8 mouse cellular contexts compared by ENCODE assay signal in genomic region chr10:85103085-85103885, GRCm38 (mm10). TPM values are rescaled to one million over a fixed set of nuclear protein-coding genes. Genes with fewer than 3 reads are reported as not detected.
DNase-seq lines count a peak whose midpoint lies in the region; ATAC-seq and TF ChIP-seq lines count a peak whose summit lies in the region.

No protein-coding gene starts in this region.

- H3K4me2 ChIP-seq in neural tube, embryonic 14.5 days (ENCODE audit: low read depth, low read length): peak overlapping the region; percentile 97

- DNase-seq in adrenal gland, postnatal 10 days: peak; percentile 45
- peak; percentile 58 for DNase-seq in embryonic facial prominence, embryonic 10.5 days (ENCODE audit: low spot score)
- peak; percentile 17 to 23 for DNase-seq in heart, adult 9 months (ENCODE audit: low spot score in 2 of 2)
- DNase-seq in kidney, adult 9 months: peak; percentile 24
- peak; percentile 32 for DNase-seq in lung, adult 2 months
- peak; percentile 56 for DNase-seq in testis, postnatal 14 days (ENCODE audit: low spot score)

- H3K4me1 ChIP-seq in embryonic facial prominence, embryonic 10.5 days: peaks cover 25% of the 10 kb centered on the region
- peaks cover 6% of the 10 kb centered on the region; the same call in 1 of the 2 replicates for H3K4me1 ChIP-seq in lung, adult 2 months (ENCODE audit: control insufficient read depth, insufficient read depth, low read length)
- H3K4me1 ChIP-seq in neural tube, embryonic 14.5 days (ENCODE audit: control insufficient read depth, insufficient read depth, low read length): peaks cover 13% of the 10 kb centered on the region

- H3K27me3 ChIP-seq in embryonic facial prominence, embryonic 10.5 days (replicated peaks; ENCODE audit: low read depth, poor library complexity, severe bottlenecking): no peaks in the 10 kb centered on the region
- H3K27me3 ChIP-seq in neural tube, embryonic 14.5 days (ENCODE audit: control insufficient read depth, insufficient read depth, low read length): no peaks in the 10 kb centered on the region

- no peaks in the 10 kb centered on the region for H3K36me3 ChIP-seq in embryonic facial prominence, embryonic 10.5 days (replicated peaks)
- H3K36me3 ChIP-seq in neural tube, embryonic 14.5 days (ENCODE audit: control insufficient read depth, insufficient read depth, low read length): no peaks in the 10 kb centered on the region

- H3K9me3 ChIP-seq in embryonic facial prominence, embryonic 10.5 days: no peaks in the 10 kb centered on the region
- H3K9me3 ChIP-seq in neural tube, embryonic 14.5 days (ENCODE audit: control insufficient read depth, low read length): no peaks in the 10 kb centered on the region

- under 1% methylated on average over 34 of the region's 34 CpGs for WGBS in embryonic facial prominence, embryonic 10.5 days
- WGBS in lung, adult 2 months: under 1% methylated on average over 34 of the region's 34 CpGs
- WGBS in neural tube, embryonic 14.5 days: under 1% methylated on average over 34 of the region's 34 CpGs

- no peak for TF ChIP-seq CTCF in lung, adult 2 months (IDR thresholded peaks at IDR 0.05; ENCODE audit: insufficient read depth, low read length)

- H3K27ac ChIP-seq in embryonic facial prominence, embryonic 10.5 days (replicated peaks): peak overlapping the region; percentile 96
- peak overlapping the region; percentile 34; the same call in 1 of the 2 replicates for H3K27ac ChIP-seq in neural tube, embryonic 14.5 days (ENCODE audit: low read depth, low read length)

- peak; percentile 10 for ATAC-seq in CD4-positive, CD25-positive, alpha-beta regulatory T cell, adult 4 months
- ATAC-seq in neural tube, embryonic 14.5 days (ENCODE audit: low read depth): peak; percentile 2; the same call in 1 of the 2 replicates

- H3K9ac ChIP-seq in neural tube, embryonic 14.5 days (replicated peaks; ENCODE audit: low read depth, low read length): peak overlapping the region; percentile 84

- H3K4me3 ChIP-seq in embryonic facial prominence, embryonic 10.5 days: peak overlapping the region; percentile 99
- H3K4me3 ChIP-seq in lung, adult 2 months (replicated peaks; ENCODE audit: extremely low read depth, low read depth, low read length): peak overlapping the region; percentile 91
- peak overlapping the region; percentile 94 for H3K4me3 ChIP-seq in neural tube, embryonic 14.5 days (ENCODE audit: low read depth, low read length)

- no peak for TF ChIP-seq POLR2A in lung, adult 2 months (IDR thresholded peaks at IDR 0.05; ENCODE audit: borderline replicate concordance, extremely low read depth, low read depth, low read length)

RNA-seq across cellular contexts. Expression of gene Tmem263, which starts 0.9 kb away (rescaled TPM):
- polyA plus RNA-seq in CD4-positive, CD25-positive, alpha-beta regulatory T cell, adult 4 months (2017; shearing (Covaris generic)): 10 to 100 TPM; 27.5 to 31.7 TPM
- 10 to 100 TPM; 22.5 to 24.7 TPM for total RNA-seq in adrenal gland, postnatal 10 days (2021)
- 54.0 and 60.2 TPM in 2 replicates for polyA plus RNA-seq in embryonic facial prominence, embryonic 10.5 days (2016; fragmentation: Nextera tagmentation; extraction: Ambion mirVana)
- polyA plus RNA-seq in lung, adult 2 months (2012; rRNA removed): 3.6 and 5.9 TPM in 2 replicates
- 55.4 and 61.4 TPM in 2 replicates for polyA plus RNA-seq in neural tube, embryonic 14.5 days (2014; fragmentation: Nextera tagmentation; extraction: Ambion mirVana)

RNA-seq across cellular contexts. Expression of gene Fhl4, which starts 1.0 kb away (rescaled TPM):
- 1 to 10 TPM in 1 of 2 experiments, under 1 TPM in 1; 0.31 to 1.1 TPM for polyA plus RNA-seq in CD4-positive, CD25-positive, alpha-beta regulatory T cell, adult 4 months (2017; shearing (Covaris generic))
- under 1 TPM; 0.51 to 0.73 TPM for total RNA-seq in adrenal gland, postnatal 10 days (2021)
- polyA plus RNA-seq in embryonic facial prominence, embryonic 10.5 days (2016; fragmentation: Nextera tagmentation; extraction: Ambion mirVana): 0.70 and 0.96 TPM in 2 replicates
- polyA plus RNA-seq in lung, adult 2 months (2012; rRNA removed): 0.14 and 0.22 TPM in 2 replicates
- 2.8 and 3.0 TPM in 2 replicates for polyA plus RNA-seq in neural tube, embryonic 14.5 days (2014; fragmentation: Nextera tagmentation; extraction: Ambion mirVana)

RNA-seq across cellular contexts. Expression of gene Mterf2, which starts 24.5 kb away (rescaled TPM):
- 10 to 100 TPM; 25.2 to 26.1 TPM for polyA plus RNA-seq in CD4-positive, CD25-positive, alpha-beta regulatory T cell, adult 4 months (2017; shearing (Covaris generic))
- 10 to 100 TPM in 1 of 2 experiments, 1 to 10 TPM in 1; 7.3 to 13.8 TPM for total RNA-seq in adrenal gland, postnatal 10 days (2021)
- polyA plus RNA-seq in embryonic facial prominence, embryonic 10.5 days (2016; fragmentation: Nextera tagmentation; extraction: Ambion mirVana): 27.4 and 27.8 TPM in 2 replicates
- 2.0 and 3.5 TPM in 2 replicates for polyA plus RNA-seq in lung, adult 2 months (2012; rRNA removed)
- polyA plus RNA-seq in neural tube, embryonic 14.5 days (2014; fragmentation: Nextera tagmentation; extraction: Ambion mirVana): 33.1 and 35.4 TPM in 2 replicates

Comparison
In these comparisons a context has a peak if more than half of its experiments do, and no peak if none do; other contexts are left out.
1. Peak in every context shown above with its lines: DNase-seq, ATAC-seq, H3K4me3 ChIP-seq and H3K27ac ChIP-seq.